Mouse (Mus musculus) left cerebral cortex, adult 2 months (tissue): Measurements from ENCODE around the gene Prex1. TPM values are rescaled to one million over a fixed set of nuclear protein-coding genes. Genes with fewer than 3 reads are reported as not detected.
"Not testable (repeated sequence)": the region's sequence is repeated elsewhere in the genome, so short reads cannot be mapped to it uniquely, and the experiment has no call there.

ENCODE experiments used
- DNase-seq, 2 experiments: peaks; one replicate each; pipeline ENCODE4 v3.0.0; 2021 to 2022; ENCODE audit warnings: low spot score in 2 of 2, mixed read lengths in 1 of 2; ENCODE audit errors: extremely low spot score in 1 of 2
- H3K27ac ChIP-seq: fragments of 200-600 bp; 2 replicates; pipeline ENCODE4 v1.8.1; 2022
- H3K4me3 ChIP-seq: fragments of 200-600 bp; 2 replicates; pipeline ENCODE4 v1.8.1; 2022
- CTCF ChIP-seq: fragments of 200-600 bp; IDR thresholded peaks from 2 replicates; pipeline ENCODE4 v1.8.1; 2022; ENCODE audit warnings: antibody characterized with exemption, mild to moderate bottlenecking, moderate library complexity
- intact Hi-C: fragments of 180-260 bp; cut with DNase I; formaldehyde crosslinking; loops from one replicate; pipeline ENCODE4 v1.15.1; 2025
- total RNA-seq, 2 experiments: library from RNA; stranded (reverse); gene quantifications; 2 replicates each; pipeline ENCODE4 v1.2.3; 2021

The Prex1 gene
- total RNA-seq, 2 experiments from 2014 or later, result 110 to 115 TPM

GRCm38 (mm10) chr2:166735469-166736001 lies 21.9 kb upstream of the Prex1 start:
- intact Hi-C loops, result loop anchor here (2.0 kb wide), 1 partner anchor 35 kb away; no protein-coding TSS in a partner anchor
- peak overlapping the region; percentile 40; the same call in 1 of the 2 replicates for H3K27ac ChIP-seq
- no peak overlapping the region for H3K4me3 ChIP-seq
- no peak for DNase-seq
- TF ChIP-seq CTCF, result no peak

GRCm38 (mm10) chr2:166732860-166733259 lies 19.2 kb upstream of the Prex1 start:
- no peak overlapping the region for H3K4me3 ChIP-seq
- no peak for TF ChIP-seq CTCF

GRCm38 (mm10) chr2:166732146-166732545 lies 18.5 kb upstream of the Prex1 start:
- intact Hi-C loops, result no loop called here

More at GRCm38 (mm10) chr2:166732860-166733259, 19.2 kb upstream of the Prex1 start:
- intact Hi-C loops, result no loop called here
- no peak overlapping the region for H3K27ac ChIP-seq
- DNase-seq, result no peak

GRCm38 (mm10) chr2:166731102-166731883 lies 17.7 kb upstream of the Prex1 start:
- H3K27ac ChIP-seq, intact Hi-C loops, H3K4me3 ChIP-seq, DNase-seq: not testable (repeated sequence)

More at GRCm38 (mm10) chr2:166732146-166732545, 18.5 kb upstream of the Prex1 start:
- TF ChIP-seq CTCF, result no peak
- Histone ChIP-seq H3K4me3 (no peak overlapping the region), H3K27ac (no peak overlapping the region)
- DNase-seq, result no peak

GRCm38 (mm10) chr2:166730567-166730915 lies 16.9 kb upstream of the Prex1 start:
- intact Hi-C loops, result no loop called here
- TF ChIP-seq CTCF, result no peak
- Histone ChIP-seq H3K27ac (peak overlapping the region; percentile 50; the same call in 1 of the 2 replicates), H3K4me3 (no peak overlapping the region)
- no peak for DNase-seq

GRCm38 (mm10) chr2:166729656-166730566 lies 16.3 kb upstream of the Prex1 start:
- intact Hi-C loops, result loop anchor here (5.0 kb wide), 2 partner anchors 63 to 88 kb away; no protein-coding TSS in a partner anchor
- Histone ChIP-seq H3K27ac (peak overlapping the region; percentile 50), H3K4me3 (no peak overlapping the region)
- DNase-seq, result no peak
- TF ChIP-seq CTCF, result no peak

GRCm38 (mm10) chr2:166729045-166729444 lies 15.4 kb upstream of the Prex1 start:
- intact Hi-C loops, result loop anchor here (5.0 kb wide), 2 partner anchors 62 to 87 kb away; no protein-coding TSS in a partner anchor
- Histone ChIP-seq H3K27ac (no peak overlapping the region), H3K4me3 (no peak overlapping the region)
- no peak for TF ChIP-seq CTCF
- DNase-seq, result no peak

- Histone ChIP-seq H3K4me3 (no peak overlapping the region), H3K27ac (peak overlapping the region; percentile 83)
- intact Hi-C loops, result loop anchor here (5.0 kb wide), 2 partner anchors 61 to 86 kb away; no protein-coding TSS in a partner anchor
- no peak for TF ChIP-seq CTCF
- DNase-seq, result no peak
These were observed 14.6 kb upstream of the Prex1 start for GRCm38 (mm10) chr2:166728261-166728680.

- no peak for TF ChIP-seq CTCF
- DNase-seq, result peak; percentile 47 to 68
- no peak overlapping the region for H3K4me3 ChIP-seq
- H3K27ac ChIP-seq, result peak overlapping the region; percentile 83
- intact Hi-C loops, result loop anchor here (5.0 kb wide), 2 partner anchors 60 to 85 kb away; no protein-coding TSS in a partner anchor
These were observed 14.2 kb upstream of the Prex1 start for GRCm38 (mm10) chr2:166727790-166728189.

GRCm38 (mm10) chr2:166726891-166727290 lies 13.3 kb upstream of the Prex1 start:
- Histone ChIP-seq H3K27ac (peak overlapping the region; percentile 33; the same call in 1 of the 2 replicates), H3K4me3 (no peak overlapping the region)
- TF ChIP-seq CTCF, result no peak
- DNase-seq, result peak in 1 of 2 experiments; percentile 36
- intact Hi-C loops, result loop anchor here (5.0 kb wide), 2 partner anchors 60 to 85 kb away; no protein-coding TSS in a partner anchor

GRCm38 (mm10) chr2:166720416-166720815 lies 6.8 kb upstream of the Prex1 start:
- H3K4me3 ChIP-seq, result no peak overlapping the region
- no peak for DNase-seq
- no peak overlapping the region for H3K27ac ChIP-seq
- intact Hi-C loops, result no loop called here
- no peak for TF ChIP-seq CTCF

- H3K27ac ChIP-seq, result no peak overlapping the region
- no peak for DNase-seq
- no peak for TF ChIP-seq CTCF
- intact Hi-C loops, result no loop called here
- no peak overlapping the region for H3K4me3 ChIP-seq
These were observed 6.3 kb upstream of the Prex1 start for GRCm38 (mm10) chr2:166719930-166720305.
